Mouse (Mus musculus): ENCODE results near the gene Piezo1.

The Piezo1 gene

GRCm38 (mm10) chr8:122546066-122546755, 4.9 kb downstream of the Piezo1 start:
- DNase-seq (ENCODE audit: low spot score), result no peak

- no peak for DNase-seq (ENCODE audit: low spot score)
These were observed 7.0 kb downstream of the Piezo1 start for GRCm38 (mm10) chr8:122544138-122544537.

GRCm38 (mm10) chr8:122538310-122539076, 12.6 kb downstream of the Piezo1 start:
- DNase-seq (ENCODE audit: low spot score), result no peak

GRCm38 (mm10) chr8:122537812-122538211, 13.3 kb downstream of the Piezo1 start:
- DNase-seq (ENCODE audit: low spot score), result no peak

GRCm38 (mm10) chr8:122537033-122537432, 14.1 kb downstream of the Piezo1 start:
- DNase-seq (ENCODE audit: low spot score), result no peak

DNA sequence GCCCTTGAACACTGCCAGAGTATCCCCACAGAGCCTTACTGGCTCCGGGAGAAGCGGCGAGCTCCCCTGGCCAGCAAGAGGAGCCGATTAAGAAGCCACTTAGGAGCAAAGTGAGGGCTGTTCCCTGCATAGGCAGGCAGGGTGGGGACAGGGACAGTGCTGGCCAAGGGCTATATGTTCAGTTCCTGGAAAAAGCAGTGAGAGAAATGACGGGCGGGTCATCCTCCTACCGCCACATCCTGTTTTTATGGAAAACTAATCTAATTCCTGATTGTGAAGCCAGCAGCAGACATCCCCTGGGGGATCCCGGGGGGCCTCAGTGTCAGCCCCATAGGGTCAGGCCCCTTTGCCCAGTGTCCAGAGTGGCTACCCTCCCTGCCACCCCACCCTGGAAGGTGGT, 19.8 kb downstream of the Piezo1 start:
- DNase-seq (ENCODE audit: low spot score), result no peak

GRCm38 (mm10) chr8:122529159-122529558, 22.0 kb downstream of the Piezo1 start:
- no peak for DNase-seq (ENCODE audit: low spot score)

DNA sequence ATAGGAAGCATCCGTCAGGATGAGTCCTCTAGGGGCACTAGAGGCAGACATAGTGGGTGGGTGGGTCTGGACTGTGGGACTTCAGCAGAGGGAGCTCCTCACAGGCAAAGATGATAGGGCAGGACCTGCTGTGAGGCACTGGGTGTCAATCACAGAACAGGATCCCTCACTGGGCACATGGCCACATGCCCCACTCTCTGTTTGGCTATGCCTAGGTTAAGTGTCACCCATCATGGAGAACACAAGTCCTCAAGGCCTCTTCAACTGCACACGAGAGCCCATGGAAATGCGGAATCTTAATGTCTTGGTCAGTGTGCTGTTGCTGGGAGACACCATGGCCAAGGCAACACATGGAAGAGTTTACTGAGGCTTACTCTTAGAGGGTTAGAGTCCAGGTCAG, 23.2 kb downstream of the Piezo1 start:
- no peak for DNase-seq (ENCODE audit: low spot score)

GRCm38 (mm10) chr8:122526526-122527170, 24.5 kb downstream of the Piezo1 start:
- peak; percentile 26 for DNase-seq (ENCODE audit: low spot score)

DNA sequence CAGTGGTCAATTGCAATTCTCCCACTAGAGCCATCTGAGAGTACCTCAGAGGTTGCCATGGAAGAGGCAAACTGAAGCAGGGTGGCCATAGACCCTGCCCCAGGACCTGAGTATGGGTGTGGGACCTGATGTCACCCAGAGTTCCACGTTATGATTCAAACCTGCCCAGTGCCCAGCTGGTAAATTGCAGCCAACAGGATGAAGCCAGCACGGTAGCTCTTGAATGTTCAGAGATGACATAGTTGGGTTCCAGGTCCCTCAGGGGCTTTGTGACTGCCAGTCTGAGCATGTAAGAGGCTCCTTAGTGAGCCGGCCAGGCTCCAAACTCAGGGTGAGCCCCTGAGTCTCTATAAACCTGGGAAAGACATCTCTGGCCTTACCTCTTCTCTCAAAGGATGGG, 25.0 kb downstream of the Piezo1 start:
- no peak for DNase-seq (ENCODE audit: low spot score)

- DNase-seq (ENCODE audit: low spot score), result no peak
These were observed 26.1 kb downstream of the Piezo1 start for GRCm38 (mm10) chr8:122525004-122525403.

- peak; percentile 76 for DNase-seq (ENCODE audit: low spot score)
These were observed 26.6 kb downstream of the Piezo1 start for GRCm38 (mm10) chr8:122524506-122524905.

DNA sequence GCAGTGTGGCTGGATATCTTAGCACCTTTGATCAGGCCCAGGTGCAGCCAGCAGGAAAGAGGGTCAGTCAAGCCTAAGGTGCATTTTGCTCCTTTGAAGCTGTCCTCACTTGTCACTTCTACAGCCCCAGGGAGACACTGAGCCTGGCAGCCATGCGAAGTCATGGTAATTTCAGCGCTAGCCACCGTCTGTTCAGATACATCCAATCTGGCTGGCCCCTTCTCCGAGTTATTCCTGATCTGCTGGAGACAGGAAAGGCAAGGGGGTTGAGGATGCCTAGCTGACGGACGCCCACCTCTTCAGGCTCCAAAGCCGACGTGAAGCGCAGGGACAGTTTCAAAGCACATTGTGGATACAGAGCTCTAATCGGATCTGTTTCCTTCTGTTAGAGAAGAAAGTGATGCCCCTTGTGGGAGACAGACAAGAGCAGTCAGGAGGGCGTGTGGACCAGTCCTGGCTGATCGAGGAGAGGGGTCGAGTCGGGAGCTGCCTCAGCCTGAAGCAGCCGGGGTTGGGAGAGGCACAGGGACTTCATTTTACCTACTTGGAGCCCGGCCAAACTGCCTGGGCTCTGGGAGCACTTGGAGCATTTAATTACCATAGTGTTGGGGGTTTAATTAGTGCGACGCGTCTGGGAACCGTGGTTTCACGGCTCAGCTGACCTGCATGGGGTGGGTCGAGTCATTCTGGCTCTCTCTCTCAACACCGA, 27.3 kb downstream of the Piezo1 start:
- DNase-seq (ENCODE audit: low spot score), result peak; percentile 70

DNA sequence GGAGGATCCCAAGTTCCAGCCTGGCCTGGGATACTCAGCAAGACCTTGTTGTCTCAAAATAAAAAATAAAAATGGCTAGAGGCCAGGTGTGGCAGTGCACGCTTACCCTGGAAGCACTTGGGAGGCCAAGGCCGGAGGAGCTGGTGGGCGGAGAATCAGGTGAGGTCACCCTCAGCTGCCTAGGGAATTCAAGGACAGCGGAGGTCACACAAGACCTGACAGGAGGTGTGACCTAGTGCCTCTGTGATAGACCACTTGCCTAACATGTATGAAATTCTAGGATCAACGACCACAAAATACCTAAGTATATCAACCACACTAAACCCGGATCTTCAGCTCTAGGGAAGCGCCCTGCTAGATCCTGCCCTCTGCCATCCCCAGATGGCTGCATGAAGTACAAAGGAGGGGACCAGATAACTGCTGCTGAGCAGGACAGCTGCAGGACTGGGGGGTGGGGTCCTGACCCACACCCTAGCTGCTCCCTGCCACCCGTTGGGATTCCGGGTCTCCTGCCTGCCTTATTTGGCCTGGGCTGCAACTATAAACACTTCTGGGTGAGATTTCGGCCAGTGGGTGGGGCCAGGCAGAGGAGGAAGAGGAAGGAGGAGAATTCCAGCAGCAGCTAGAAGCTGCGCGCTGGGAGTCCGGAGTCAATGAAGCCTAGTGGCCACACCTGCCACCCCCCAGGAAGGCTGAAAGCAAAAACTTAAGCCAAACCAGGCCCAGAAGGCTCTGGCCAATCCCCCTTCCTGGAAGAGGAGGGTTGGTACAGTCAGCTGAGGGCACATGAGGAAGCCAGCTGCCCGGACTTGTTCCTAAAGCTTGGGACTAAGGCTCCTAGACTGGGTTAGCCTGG, 28.1 kb downstream of the Piezo1 start:
- peak; percentile 46 for DNase-seq (ENCODE audit: low spot score)

DNA sequence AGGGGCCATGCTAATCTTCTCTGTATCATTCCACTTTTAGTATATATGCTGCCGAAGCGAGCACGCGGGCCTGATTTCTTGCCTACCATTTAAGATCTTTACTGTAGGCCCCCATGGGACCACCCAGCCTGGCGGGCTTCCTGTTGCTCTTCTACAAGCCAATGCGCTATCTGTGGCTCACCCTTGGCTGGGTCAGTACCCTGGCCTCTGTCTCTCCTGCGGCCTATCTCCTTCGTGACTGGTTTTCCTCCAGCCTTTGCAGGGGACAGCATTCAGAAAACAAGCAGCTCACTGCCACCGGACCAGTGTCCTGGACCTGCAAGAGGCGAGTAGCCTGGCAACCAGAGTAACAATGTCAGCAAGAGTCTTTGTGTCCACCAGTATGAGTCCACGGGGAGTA, 30.5 kb downstream of the Piezo1 start:
- DNase-seq (ENCODE audit: low spot score), result no peak

DNA sequence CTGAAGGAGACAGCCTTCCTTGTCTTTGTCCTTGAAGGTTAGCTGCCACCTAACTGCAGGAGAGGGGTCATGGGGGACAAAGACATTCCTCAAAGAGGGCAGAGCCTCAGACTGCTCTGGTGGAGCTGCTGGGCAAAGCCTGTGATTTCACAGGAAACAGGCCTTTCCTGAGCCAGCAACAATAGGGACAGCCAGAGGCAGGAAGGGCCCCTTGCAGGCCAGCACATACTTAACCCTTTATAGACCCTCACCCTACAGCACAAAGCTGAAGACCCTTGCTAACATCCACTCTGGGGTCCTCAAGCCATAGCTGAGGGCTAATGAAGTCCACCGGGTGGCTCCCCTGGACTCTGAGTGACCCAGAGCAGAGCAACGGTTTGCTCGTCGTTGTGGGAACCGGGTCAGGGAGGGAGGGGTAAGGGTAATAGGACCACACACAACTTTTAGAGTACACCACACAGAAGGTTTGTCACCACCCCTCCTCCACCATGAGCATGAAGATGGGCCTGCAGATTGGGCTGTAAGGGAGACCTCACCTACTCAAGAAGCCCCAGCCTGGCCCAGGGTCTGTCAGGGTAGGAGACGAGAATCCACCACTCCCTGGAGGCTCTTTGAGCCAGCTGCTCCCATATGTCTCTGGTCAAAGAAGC, 33.5 kb downstream of the Piezo1 start:
- DNase-seq (ENCODE audit: low spot score), result no peak

DNA sequence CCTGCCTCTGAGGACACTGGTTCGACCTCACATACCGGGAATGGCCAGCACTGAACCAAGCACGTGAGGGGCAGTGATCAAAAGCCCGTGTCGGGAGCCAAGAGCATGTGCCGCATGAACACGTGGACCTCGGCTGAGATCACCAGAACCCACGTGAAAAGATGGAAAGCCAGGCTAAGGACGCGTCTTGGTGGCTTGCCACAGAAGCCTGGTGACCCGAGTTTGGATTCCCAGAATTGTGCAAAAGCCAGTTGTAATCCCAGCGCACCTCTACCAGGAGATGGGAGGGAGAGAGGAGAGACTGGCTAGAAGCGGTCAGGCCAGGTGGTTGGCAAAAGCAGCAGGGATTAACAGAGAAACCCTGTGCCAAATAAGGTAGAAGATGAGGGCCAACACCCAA, 35.4 kb downstream of the Piezo1 start:
- no peak for DNase-seq (ENCODE audit: low spot score)

DNA sequence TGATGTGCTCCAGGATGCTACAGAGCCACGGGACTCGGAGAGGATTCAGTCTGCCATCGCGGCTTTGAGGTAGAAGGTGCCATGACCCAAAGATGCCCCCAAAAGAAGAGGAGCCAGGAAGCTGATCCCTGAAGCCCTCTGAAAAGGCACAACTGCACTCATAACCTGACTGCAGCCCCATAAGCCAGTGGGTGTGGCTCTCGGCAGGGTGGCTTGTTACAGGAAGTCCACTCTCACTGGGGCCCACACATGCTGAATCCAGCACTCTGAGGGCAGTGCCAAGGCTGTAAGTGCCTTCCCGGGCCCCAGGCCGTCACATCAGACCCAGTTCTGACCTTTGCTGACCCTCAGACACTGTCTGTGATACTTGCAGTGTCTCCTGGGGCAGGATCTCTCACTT, 38.7 kb downstream of the Piezo1 start:
- DNase-seq (ENCODE audit: low spot score), result no peak

GRCm38 (mm10) chr8:122511552-122511951, 39.6 kb downstream of the Piezo1 start:
- no peak for DNase-seq (ENCODE audit: low spot score)

GRCm38 (mm10) chr8:122500856-122501255, 50.3 kb downstream of the Piezo1 start:
- peak; percentile 77 for DNase-seq (ENCODE audit: low spot score)

GRCm38 (mm10) chr8:122497912-122498311, 53.2 kb downstream of the Piezo1 start:
- no peak for DNase-seq (ENCODE audit: low spot score)

All from adipocyte (in vitro differentiated cells).